Mouse (Mus musculus): ENCODE data around the gene Itk. TPM values are rescaled to one million over a fixed set of nuclear protein-coding genes. Genes with fewer than 3 reads are reported as not detected.

Gene Itk
- polyA plus RNA-seq, 1 experiment from 2014 or later = not detected

GRCm38 (mm10) chr11:46306776-46307175 lies 82.5 kb downstream of the Itk start:
- WGBS = 92% methylated on average over 7 of the region's 7 CpGs
- Histone ChIP-seq H3K4me1 (ENCODE audit: control insufficient read depth, insufficient read depth, low read depth, low read length) (peaks cover 17% of the 10 kb centered on the region), H3K27ac (ENCODE audit: low read depth, low read length) (no peak overlapping the region), H3K4me2 (ENCODE audit: low read length) (no peak overlapping the region), H3K9ac (ENCODE audit: low read depth, low read length) (no peak overlapping the region), H3K4me3 (ENCODE audit: low read length) (no peak overlapping the region), H3K9me3 (ENCODE audit: control insufficient read depth, low read length) (no peaks in the 10 kb centered on the region), H3K27me3 (replicated peaks; ENCODE audit: control insufficient read depth, insufficient read depth, low read length) (no peaks in the 10 kb centered on the region), H3K36me3 (ENCODE audit: control insufficient read depth, insufficient read depth, low read length) (no peaks in the 10 kb centered on the region)
- no peak for ATAC-seq

DNA sequence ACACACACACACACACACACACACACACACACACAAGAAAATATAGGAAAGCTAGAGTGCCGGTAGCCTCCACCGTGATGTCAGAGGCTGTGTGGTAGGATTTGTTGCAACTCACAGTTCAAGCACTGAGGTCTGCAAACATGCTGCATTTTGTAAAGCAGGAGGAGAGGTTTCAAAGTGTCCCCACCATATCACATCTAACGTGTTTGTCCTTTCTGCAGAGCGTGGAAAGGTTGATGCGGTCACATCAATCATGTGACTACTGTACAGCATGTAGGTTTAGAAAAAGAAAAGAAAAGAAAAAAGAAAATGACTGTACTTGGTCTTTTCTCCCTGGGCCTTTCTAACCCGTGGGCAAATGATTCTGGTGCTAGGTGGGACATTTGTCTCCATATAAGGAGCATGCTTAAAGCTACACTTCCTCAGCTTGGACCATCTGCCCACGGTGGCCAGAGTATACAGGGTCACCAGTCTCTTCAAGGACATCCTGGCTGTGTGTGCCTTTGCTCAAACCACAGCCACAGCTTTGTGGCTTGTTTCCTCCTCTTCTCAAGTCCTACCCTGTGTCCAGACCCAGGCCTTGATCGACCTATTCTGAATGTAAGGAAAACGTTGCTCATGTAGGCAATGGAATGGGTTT lies 83.3 kb downstream of the Itk start:
- Histone ChIP-seq H3K4me3 (ENCODE audit: low read length) (no peak overlapping the region), H3K4me2 (ENCODE audit: low read length) (no peak overlapping the region), H3K4me1 (ENCODE audit: control insufficient read depth, insufficient read depth, low read depth, low read length) (peaks cover 20% of the 10 kb centered on the region), H3K27me3 (replicated peaks; ENCODE audit: control insufficient read depth, insufficient read depth, low read length) (no peaks in the 10 kb centered on the region), H3K27ac (ENCODE audit: low read depth, low read length) (no peak overlapping the region), H3K9me3 (ENCODE audit: control insufficient read depth, low read length) (no peaks in the 10 kb centered on the region), H3K36me3 (ENCODE audit: control insufficient read depth, insufficient read depth, low read length) (no peaks in the 10 kb centered on the region), H3K9ac (ENCODE audit: low read depth, low read length) (no peak overlapping the region)
- 84% methylated on average over 9 of the region's 9 CpGs for WGBS
- no peak for ATAC-seq

DNA sequence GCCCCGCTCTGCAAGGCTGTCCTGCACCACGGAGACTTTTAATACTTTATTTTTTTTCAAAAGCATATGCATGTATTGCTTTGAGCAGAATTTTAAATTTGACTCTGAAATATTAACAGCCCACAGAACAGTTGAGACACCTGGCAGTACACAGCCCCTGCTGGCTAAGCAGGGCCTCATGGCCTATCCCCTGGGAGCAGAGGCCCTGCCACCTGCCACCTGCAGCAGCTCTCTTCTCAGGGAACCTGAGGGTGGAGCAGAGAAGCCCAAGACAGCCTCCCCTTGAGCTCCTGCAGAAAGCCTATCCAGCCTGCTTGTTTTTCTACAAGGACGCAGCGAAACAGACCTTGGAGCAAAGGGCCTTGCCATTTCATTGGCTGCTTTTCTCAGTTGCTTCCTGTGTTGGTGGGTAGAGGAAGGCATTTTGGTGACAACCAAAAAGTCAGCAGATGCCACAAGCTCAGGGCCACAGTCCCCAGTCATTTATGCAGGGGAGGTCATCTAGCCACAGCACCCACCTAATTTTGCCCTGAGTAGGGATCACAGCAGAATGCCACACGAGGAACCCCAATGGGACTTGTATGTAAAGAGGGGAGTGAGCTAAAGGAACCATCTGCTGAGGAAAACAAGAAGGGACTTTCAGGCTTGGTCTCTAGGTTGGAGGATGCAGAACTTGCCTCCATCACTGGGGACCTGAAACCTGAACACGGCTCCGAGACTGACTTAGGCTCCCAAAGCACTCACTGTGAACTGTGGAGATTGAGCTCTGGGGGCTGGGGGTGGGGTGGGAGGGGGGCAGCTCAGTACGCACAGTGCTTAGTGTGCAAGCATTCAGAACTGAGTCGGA lies 84.2 kb downstream of the Itk start:
- no peak overlapping the region for H3K9ac ChIP-seq (ENCODE audit: low read depth, low read length)
- WGBS = 78% methylated on average over 9 of the region's 9 CpGs
- H3K4me3 ChIP-seq (ENCODE audit: low read length) = no peak overlapping the region
- no peaks in the 10 kb centered on the region for H3K9me3 ChIP-seq (ENCODE audit: control insufficient read depth, low read length)
- peaks cover 17% of the 10 kb centered on the region for H3K4me1 ChIP-seq (ENCODE audit: control insufficient read depth, insufficient read depth, low read depth, low read length)
- no peak overlapping the region for H3K27ac ChIP-seq (ENCODE audit: low read depth, low read length)
- no peaks in the 10 kb centered on the region for H3K36me3 ChIP-seq (ENCODE audit: control insufficient read depth, insufficient read depth, low read length)
- ATAC-seq = no peak
- H3K4me2 ChIP-seq (ENCODE audit: low read length) = no peak overlapping the region
- no peaks in the 10 kb centered on the region for H3K27me3 ChIP-seq (replicated peaks; ENCODE audit: control insufficient read depth, insufficient read depth, low read length)

DNA sequence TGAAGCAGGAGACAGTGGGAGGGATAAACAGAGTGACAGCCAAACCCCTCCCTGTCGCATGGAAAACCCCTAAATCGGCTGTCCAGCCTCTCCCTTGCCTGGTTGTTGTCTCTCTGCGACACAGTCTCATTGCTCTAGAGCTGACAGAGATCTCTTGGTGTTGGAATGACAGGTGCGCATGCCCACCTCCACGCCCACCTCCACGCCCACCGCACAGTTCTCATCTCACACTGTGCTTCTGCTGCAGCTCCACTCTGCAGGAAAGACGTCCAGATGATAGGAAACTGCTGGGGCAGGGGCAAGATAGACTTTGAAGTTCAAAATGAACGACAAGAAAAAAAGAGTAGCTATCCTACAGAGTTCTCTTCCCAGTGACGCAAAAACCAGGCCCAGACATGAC lies 85.2 kb downstream of the Itk start:
- no peak overlapping the region for H3K9ac ChIP-seq (ENCODE audit: low read depth, low read length)
- H3K4me3 ChIP-seq (ENCODE audit: low read length) = no peak overlapping the region
- H3K4me1 ChIP-seq (ENCODE audit: control insufficient read depth, insufficient read depth, low read depth, low read length) = peaks cover 8% of the 10 kb centered on the region
- H3K9me3 ChIP-seq (ENCODE audit: control insufficient read depth, low read length) = no peaks in the 10 kb centered on the region
- ATAC-seq = no peak
- H3K27ac ChIP-seq (ENCODE audit: low read depth, low read length) = no peak overlapping the region
- no peaks in the 10 kb centered on the region for H3K36me3 ChIP-seq (ENCODE audit: control insufficient read depth, insufficient read depth, low read length)
- 76% methylated on average over 10 of the region's 10 CpGs for WGBS
- no peaks in the 10 kb centered on the region for H3K27me3 ChIP-seq (replicated peaks; ENCODE audit: control insufficient read depth, insufficient read depth, low read length)
- H3K4me2 ChIP-seq (ENCODE audit: low read length) = no peak overlapping the region

DNA sequence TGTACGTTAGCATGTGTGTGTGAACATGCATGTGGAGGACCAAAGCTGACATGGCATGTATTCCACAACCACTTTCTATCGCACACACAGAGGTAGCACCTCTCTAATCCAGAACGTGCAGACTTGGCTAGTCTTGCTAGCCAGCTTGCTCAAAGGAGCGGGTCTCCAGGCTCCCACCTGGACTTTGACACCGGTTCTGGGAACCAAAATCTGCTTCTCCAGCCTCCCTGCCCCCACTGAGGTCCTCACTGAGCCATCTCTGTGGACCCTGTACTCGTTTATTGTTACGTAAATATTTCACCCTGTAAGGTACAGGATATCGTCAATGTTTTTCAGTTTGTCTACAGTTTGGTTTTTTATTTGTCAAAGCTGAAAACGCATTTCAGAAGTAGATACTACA lies 86.8 kb downstream of the Itk start:
- H3K9me3 ChIP-seq (ENCODE audit: control insufficient read depth, low read length) = no peaks in the 10 kb centered on the region
- H3K27me3 ChIP-seq (replicated peaks; ENCODE audit: control insufficient read depth, insufficient read depth, low read length) = no peaks in the 10 kb centered on the region
- no peak overlapping the region for H3K9ac ChIP-seq (ENCODE audit: low read depth, low read length)
- WGBS = 89% methylated on average over 9 of the region's 9 CpGs
- H3K27ac ChIP-seq (ENCODE audit: low read depth, low read length) = no peak overlapping the region
- no peaks in the 10 kb centered on the region for H3K36me3 ChIP-seq (ENCODE audit: control insufficient read depth, insufficient read depth, low read length)
- H3K4me3 ChIP-seq (ENCODE audit: low read length) = no peak overlapping the region
- H3K4me1 ChIP-seq (ENCODE audit: control insufficient read depth, insufficient read depth, low read depth, low read length) = peaks cover 5% of the 10 kb centered on the region; the same call in 1 of the 2 replicates
- ATAC-seq = no peak
- no peak overlapping the region for H3K4me2 ChIP-seq (ENCODE audit: low read length)

DNA sequence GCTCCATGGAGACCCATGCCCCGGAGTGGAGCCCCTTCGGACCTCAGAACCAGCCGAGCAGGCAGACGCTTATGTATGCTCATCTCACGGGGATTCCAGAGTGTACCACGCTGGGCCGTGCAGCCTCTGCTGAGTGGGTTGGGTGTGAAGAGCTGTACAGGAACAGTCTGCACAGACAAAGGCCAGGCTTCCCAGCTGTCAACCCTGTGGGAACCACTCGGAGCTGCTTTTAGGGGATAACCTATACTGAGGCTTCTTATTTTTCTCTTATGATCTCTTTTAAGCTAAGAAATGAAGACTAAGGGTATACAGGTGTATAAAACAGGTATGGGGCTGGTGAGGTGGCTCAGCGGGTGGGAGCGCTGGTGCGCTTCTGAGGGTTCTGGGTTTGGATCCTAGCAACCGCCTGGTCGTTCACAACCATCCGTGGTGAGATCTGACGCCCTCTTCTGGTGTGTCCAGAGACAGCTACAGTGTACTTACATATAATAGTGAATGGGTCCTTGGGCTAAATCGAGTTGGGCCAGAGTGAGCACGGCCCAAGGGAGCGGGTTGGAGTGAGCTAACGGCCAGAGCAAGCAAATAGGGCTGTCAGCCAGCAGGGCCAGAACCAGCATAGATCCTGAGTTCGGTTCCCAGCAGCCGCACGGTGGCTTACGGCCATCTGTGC lies 87.6 kb downstream of the Itk start:
- 78% methylated on average over 23 of the region's 23 CpGs for WGBS
- ATAC-seq = no peak
- Histone ChIP-seq H3K9me3 (ENCODE audit: control insufficient read depth, low read length) (no peaks in the 10 kb centered on the region), H3K27ac (ENCODE audit: low read depth, low read length) (no peak overlapping the region), H3K4me1 (ENCODE audit: control insufficient read depth, insufficient read depth, low read depth, low read length) (peaks cover 5% of the 10 kb centered on the region; the same call in 1 of the 2 replicates), H3K9ac (ENCODE audit: low read depth, low read length) (no peak overlapping the region), H3K4me3 (ENCODE audit: low read length) (no peak overlapping the region), H3K4me2 (ENCODE audit: low read length) (no peak overlapping the region), H3K36me3 (ENCODE audit: control insufficient read depth, insufficient read depth, low read length) (no peaks in the 10 kb centered on the region), H3K27me3 (replicated peaks; ENCODE audit: control insufficient read depth, insufficient read depth, low read length) (no peaks in the 10 kb centered on the region)

- H3K9ac ChIP-seq (ENCODE audit: low read depth, low read length) = no peak overlapping the region
- no peak for ATAC-seq
- WGBS = 79% methylated on average over 6 of the region's 6 CpGs
- H3K4me3 ChIP-seq (ENCODE audit: low read length) = no peak overlapping the region
- H3K4me2 ChIP-seq (ENCODE audit: low read length) = no peak overlapping the region
- no peaks in the 10 kb centered on the region for H3K27me3 ChIP-seq (replicated peaks; ENCODE audit: control insufficient read depth, insufficient read depth, low read length)
- peaks cover 5% of the 10 kb centered on the region; the same call in 1 of the 2 replicates for H3K4me1 ChIP-seq (ENCODE audit: control insufficient read depth, insufficient read depth, low read depth, low read length)
- H3K9me3 ChIP-seq (ENCODE audit: control insufficient read depth, low read length) = no peaks in the 10 kb centered on the region
- H3K27ac ChIP-seq (ENCODE audit: low read depth, low read length) = no peak overlapping the region
- no peaks in the 10 kb centered on the region for H3K36me3 ChIP-seq (ENCODE audit: control insufficient read depth, insufficient read depth, low read length)
Observed at GRCm38 (mm10) chr11:46299901-46300300, 89.4 kb downstream of the Itk start.

DNA sequence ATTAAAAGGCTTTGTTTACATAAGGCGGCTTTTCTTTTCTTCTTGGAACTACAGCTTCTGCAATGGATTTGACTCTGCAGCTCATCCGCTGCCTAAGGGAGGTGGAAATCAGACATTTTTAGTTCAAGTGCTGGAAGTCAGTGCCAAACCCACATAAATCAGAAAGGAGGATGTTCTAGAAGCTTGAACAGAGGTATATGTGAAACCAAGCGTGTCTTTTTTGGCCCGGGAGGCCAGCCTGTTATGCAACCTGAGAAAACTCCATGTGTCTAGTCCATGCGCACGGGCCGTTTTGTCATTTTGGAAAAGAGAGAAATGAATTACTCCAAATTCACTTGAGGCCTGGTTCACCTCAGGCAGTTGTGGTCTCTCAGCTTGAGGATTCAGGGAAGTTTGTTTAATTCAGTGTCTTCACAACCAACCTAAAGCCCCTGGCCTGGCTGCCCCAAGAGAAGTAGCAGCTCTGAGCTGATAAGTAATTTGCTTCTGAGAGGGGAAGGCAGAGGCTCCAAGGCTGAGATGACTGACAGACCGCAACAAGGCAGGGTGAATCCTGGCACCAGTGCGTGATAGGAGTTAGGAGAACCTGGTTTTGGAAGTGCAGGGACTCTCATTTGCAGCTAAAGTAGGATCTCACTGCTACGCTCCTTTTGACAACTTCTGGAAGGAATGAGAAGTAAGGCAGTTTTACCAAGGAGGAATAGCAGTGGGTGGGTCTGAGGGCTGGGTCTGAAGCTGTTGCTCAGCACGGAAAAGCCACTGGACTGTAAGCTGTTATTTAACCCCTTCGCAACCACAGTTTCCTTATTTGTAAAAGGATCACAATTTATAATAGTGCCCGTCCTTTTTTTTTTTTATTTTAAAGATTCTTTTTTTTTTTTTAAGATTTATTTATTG lies 90.2 kb downstream of the Itk start:
- WGBS = 72% methylated on average over 13 of the region's 13 CpGs
- no peaks in the 10 kb centered on the region for H3K9me3 ChIP-seq (ENCODE audit: control insufficient read depth, low read length)
- no peak overlapping the region for H3K9ac ChIP-seq (ENCODE audit: low read depth, low read length)
- no peak overlapping the region for H3K27ac ChIP-seq (ENCODE audit: low read depth, low read length)
- ATAC-seq = no peak
- peaks cover 5% of the 10 kb centered on the region; the same call in 1 of the 2 replicates for H3K4me1 ChIP-seq (ENCODE audit: control insufficient read depth, insufficient read depth, low read depth, low read length)
- no peaks in the 10 kb centered on the region for H3K36me3 ChIP-seq (ENCODE audit: control insufficient read depth, insufficient read depth, low read length)
- H3K4me2 ChIP-seq (ENCODE audit: low read length) = no peak overlapping the region
- no peaks in the 10 kb centered on the region for H3K27me3 ChIP-seq (replicated peaks; ENCODE audit: control insufficient read depth, insufficient read depth, low read length)
- H3K4me3 ChIP-seq (ENCODE audit: low read length) = no peak overlapping the region
